Mouse (Mus musculus): Measurements from ENCODE around the gene Ubap2l. TPM values are rescaled to one million over a fixed set of nuclear protein-coding genes. Genes with fewer than 3 reads are reported as not detected.

Gene Ubap2l
- polyA plus RNA-seq, 1 experiment from 2014 or later = 75.2 TPM

DNA sequence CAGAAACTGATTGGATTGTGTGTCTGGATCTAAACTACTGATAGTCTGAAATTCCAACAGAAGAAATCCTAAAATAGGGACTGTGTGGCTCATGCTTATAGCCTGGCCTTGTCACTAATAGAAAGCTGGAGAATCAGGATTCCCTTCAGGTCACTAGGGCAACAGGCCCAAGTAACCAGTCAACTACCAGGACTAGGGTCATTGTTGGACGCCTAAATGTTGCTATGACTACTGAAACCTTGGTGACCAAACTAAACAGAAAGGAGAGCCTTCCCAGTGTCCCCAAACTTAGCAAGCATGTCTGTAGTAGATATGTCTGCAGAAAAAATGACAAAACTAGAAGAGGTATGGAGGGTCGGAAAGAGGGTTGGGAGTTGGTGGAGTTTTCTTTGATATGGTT lies 10.1 kb upstream of the Ubap2l start:
- no peak overlapping the region for H3K27ac ChIP-seq (replicated peaks)
- ATAC-seq (ENCODE audit: low FRiP score, low TSS enrichment) = no peak
- no peak overlapping the region for H3K9ac ChIP-seq (ENCODE audit: low read length)
- no peak for DNase-seq (ENCODE audit: low spot score)
- H3K4me3 ChIP-seq (ENCODE audit: low read depth, low read length) = no peak overlapping the region
- H3K27me3 ChIP-seq (ENCODE audit: control insufficient read depth, insufficient read depth, low read length) = no peaks in the 10 kb centered on the region
- H3K36me3 ChIP-seq (ENCODE audit: control insufficient read depth, insufficient read depth, low read length) = no peaks in the 10 kb centered on the region; the same call in 1 of the 2 replicates
- no peaks in the 10 kb centered on the region for H3K9me3 ChIP-seq (ENCODE audit: control insufficient read depth, low read length)
- no peaks in the 10 kb centered on the region for H3K4me1 ChIP-seq (replicated peaks; ENCODE audit: control insufficient read depth, insufficient read depth)
- WGBS = 60% methylated on average over 2 of the region's 2 CpGs
- H3K4me2 ChIP-seq (replicated peaks; ENCODE audit: low read depth) = no peak overlapping the region
- TF ChIP-seq CTCF (IDR thresholded peaks at IDR 0.05; ENCODE audit: low read depth) = no peak
- no peak for TF ChIP-seq EP300 (optimal IDR thresholded peaks at IDR 0.05)

DNA sequence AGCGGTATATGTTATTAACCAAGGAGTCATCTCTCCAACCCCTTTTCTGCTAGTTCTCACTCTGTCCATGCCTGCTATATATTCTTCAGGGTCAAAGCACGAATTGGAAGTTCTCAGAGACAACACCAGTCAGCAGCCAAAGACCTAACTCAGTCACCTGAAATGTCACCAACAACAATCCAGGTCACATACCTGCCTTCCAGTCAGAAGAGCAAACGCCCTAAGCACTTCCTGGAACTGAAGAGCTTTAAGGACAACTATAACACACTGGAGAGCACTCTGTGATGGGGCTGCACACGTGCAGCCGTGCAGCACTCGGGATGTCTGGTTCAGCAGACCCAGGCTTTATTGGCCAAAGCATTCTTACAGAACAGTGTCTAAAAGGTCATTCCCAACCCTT lies 9.1 kb upstream of the Ubap2l start:
- H3K36me3 ChIP-seq (ENCODE audit: control insufficient read depth, insufficient read depth, low read length) = peaks cover 2% of the 10 kb centered on the region; the same call in 1 of the 2 replicates
- ATAC-seq (ENCODE audit: low FRiP score, low TSS enrichment) (no peak), DNase-seq (ENCODE audit: low spot score) (no peak)
- no peak overlapping the region for H3K4me3 ChIP-seq (ENCODE audit: low read depth, low read length)
- H3K27me3 ChIP-seq (ENCODE audit: control insufficient read depth, insufficient read depth, low read length) = no peaks in the 10 kb centered on the region
- H3K9me3 ChIP-seq (ENCODE audit: control insufficient read depth, low read length) = no peaks in the 10 kb centered on the region
- H3K4me1 ChIP-seq (replicated peaks; ENCODE audit: control insufficient read depth, insufficient read depth) = no peaks in the 10 kb centered on the region
- no peak overlapping the region for H3K9ac ChIP-seq (ENCODE audit: low read length)
- no peak overlapping the region for H3K4me2 ChIP-seq (replicated peaks; ENCODE audit: low read depth)
- no peak overlapping the region for H3K27ac ChIP-seq (replicated peaks)
- WGBS = 87% methylated on average over 6 of the region's 6 CpGs
- TF ChIP-seq CTCF (IDR thresholded peaks at IDR 0.05; ENCODE audit: low read depth) = no peak
- TF ChIP-seq EP300 (optimal IDR thresholded peaks at IDR 0.05) = no peak

DNA sequence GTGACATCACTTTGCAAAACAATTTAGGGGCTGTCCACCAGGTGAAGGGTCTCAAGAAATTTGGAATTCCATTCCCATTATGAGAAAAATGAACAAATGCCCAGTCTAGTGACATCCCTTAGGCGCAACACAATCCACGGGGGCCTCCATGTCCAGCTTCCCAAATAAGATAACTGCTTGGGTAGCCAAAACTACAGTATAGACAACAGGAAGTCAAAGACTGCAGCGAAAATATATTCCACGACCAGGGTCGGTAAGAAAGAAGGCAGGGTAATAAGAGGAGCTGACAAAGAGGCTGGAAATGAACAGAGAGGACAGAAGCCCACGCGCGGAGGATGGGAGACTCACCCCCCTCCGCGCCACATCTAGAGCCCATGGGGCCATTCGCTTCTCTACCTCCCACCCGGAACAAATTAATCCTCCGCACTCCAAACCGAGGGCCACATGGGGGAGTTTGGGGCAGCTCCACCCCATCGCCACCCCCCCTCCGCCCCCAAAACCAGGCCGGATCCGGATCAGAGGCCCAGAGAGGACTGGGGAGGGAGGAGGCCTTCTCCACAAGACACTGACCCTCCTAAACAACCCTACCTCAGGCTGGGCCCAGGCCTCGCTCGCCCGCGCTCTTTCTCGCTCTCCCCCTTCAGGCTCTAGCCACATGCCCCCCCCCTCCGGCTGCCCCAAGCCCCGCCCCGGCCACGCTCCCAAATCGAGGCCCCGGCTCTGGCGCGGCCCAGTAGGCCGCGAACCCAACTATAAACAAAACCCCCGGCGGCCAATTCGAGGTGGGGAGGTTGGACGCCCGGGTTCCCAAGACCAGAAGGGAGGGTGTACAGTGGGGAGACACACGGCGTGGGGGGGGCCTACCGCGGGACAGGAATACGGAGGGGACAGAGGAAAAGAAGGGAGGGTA lies 732 bp downstream of the Ubap2l start, which contains the start of gene 4933434E20Rik:
Gene 4933434E20Rik (plus strand): TSS at position 196 of the 910 bp plus-strand sequence.
- H3K9me3 ChIP-seq (ENCODE audit: control insufficient read depth, low read length) = no peaks in the 10 kb centered on the region
- DNase-seq (ENCODE audit: low spot score) = peak; percentile 72
- H3K9ac ChIP-seq (ENCODE audit: low read length) = peak within 1 kb of the TSS; percentile 99
- 1% methylated on average over 38 of the region's 43 CpGs for WGBS
- peak; percentile 75 for ATAC-seq (ENCODE audit: low FRiP score, low TSS enrichment)
- H3K27me3 ChIP-seq (ENCODE audit: control insufficient read depth, insufficient read depth, low read length) = no peaks in the 10 kb centered on the region
- peak within 1 kb of the TSS; percentile 97 for H3K27ac ChIP-seq (replicated peaks)
- peak within 1 kb of the TSS; percentile 89 for H3K4me3 ChIP-seq (ENCODE audit: low read depth, low read length)
- peaks cover 3% of the 10 kb centered on the region; the same call in 1 of the 2 replicates for H3K36me3 ChIP-seq (ENCODE audit: control insufficient read depth, insufficient read depth, low read length)
- no peak; the same call in 1 of the 2 replicates for TF ChIP-seq CTCF (IDR thresholded peaks at IDR 0.05; ENCODE audit: low read depth)
- TF ChIP-seq EP300 (optimal IDR thresholded peaks at IDR 0.05) = no peak
- H3K4me1 ChIP-seq (replicated peaks; ENCODE audit: control insufficient read depth, insufficient read depth) = no peaks in the 10 kb centered on the region
- peak within 1 kb of the TSS; percentile 65 for H3K4me2 ChIP-seq (replicated peaks; ENCODE audit: low read depth)

GRCm38 (mm10) chr3:90049691-90050090 lies 2.7 kb downstream of the Ubap2l start:
- no peak for TF ChIP-seq EP300 (optimal IDR thresholded peaks at IDR 0.05)
- no peak for TF ChIP-seq CTCF (IDR thresholded peaks at IDR 0.05; ENCODE audit: low read depth)
- H3K27ac ChIP-seq (replicated peaks) = no peak overlapping the region
- DNase-seq (ENCODE audit: low spot score) (no peak), ATAC-seq (ENCODE audit: low FRiP score, low TSS enrichment) (no peak)
- no peaks in the 10 kb centered on the region for H3K27me3 ChIP-seq (ENCODE audit: control insufficient read depth, insufficient read depth, low read length)
- no peak overlapping the region for H3K4me3 ChIP-seq (ENCODE audit: low read depth, low read length)
- no peak overlapping the region for H3K4me2 ChIP-seq (replicated peaks; ENCODE audit: low read depth)
- no peaks in the 10 kb centered on the region for H3K9me3 ChIP-seq (ENCODE audit: control insufficient read depth, low read length)
- H3K9ac ChIP-seq (ENCODE audit: low read length) = no peak overlapping the region
- WGBS = 17% methylated on average over 3 of the region's 3 CpGs
- H3K36me3 ChIP-seq (ENCODE audit: control insufficient read depth, insufficient read depth, low read length) = 0 out of 2 replicates have a peak, but pooled peaks cover 2% of the 10 kb centered on the region
- no peaks in the 10 kb centered on the region for H3K4me1 ChIP-seq (replicated peaks; ENCODE audit: control insufficient read depth, insufficient read depth)

GRCm38 (mm10) chr3:90036263-90036662 lies 16.2 kb downstream of the Ubap2l start:
- Histone ChIP-seq H3K4me2 (replicated peaks; ENCODE audit: low read depth) (no peak overlapping the region), H3K27ac (replicated peaks) (no peak overlapping the region), H3K4me3 (ENCODE audit: low read depth, low read length) (no peak overlapping the region), H3K36me3 (ENCODE audit: control insufficient read depth, insufficient read depth, low read length) (peaks cover 23% of the 10 kb centered on the region; the same call in 1 of the 2 replicates), H3K27me3 (ENCODE audit: control insufficient read depth, insufficient read depth, low read length) (no peaks in the 10 kb centered on the region), H3K4me1 (replicated peaks; ENCODE audit: control insufficient read depth, insufficient read depth) (no peaks in the 10 kb centered on the region), H3K9ac (ENCODE audit: low read length) (no peak overlapping the region), H3K9me3 (ENCODE audit: control insufficient read depth, low read length) (no peaks in the 10 kb centered on the region)
- TF ChIP-seq CTCF (IDR thresholded peaks at IDR 0.05; ENCODE audit: low read depth) = no peak
- TF ChIP-seq EP300 (optimal IDR thresholded peaks at IDR 0.05) = no peak
- ATAC-seq (ENCODE audit: low FRiP score, low TSS enrichment) (no peak), DNase-seq (ENCODE audit: low spot score) (no peak)
- 97% methylated on average over 1 of the region's 1 CpGs for WGBS

DNA sequence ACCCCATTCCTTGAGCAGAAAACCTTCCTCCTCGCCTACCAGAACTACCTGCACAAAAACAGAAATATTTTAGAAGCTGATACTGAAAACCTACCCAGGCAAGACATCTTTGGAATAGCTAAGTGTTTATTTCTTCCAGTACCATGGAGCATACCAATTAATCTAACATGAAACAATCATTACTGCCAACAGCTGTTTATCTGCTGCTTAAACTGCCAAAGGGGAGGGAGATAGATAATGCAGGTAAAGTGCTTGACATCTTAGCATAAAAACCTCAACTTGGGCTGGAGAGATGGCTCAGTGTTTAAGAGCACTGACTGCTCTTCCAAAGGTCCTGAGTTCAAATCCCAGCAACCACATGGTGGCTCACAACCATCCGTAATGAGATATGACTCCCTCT lies 17.8 kb downstream of the Ubap2l start:
- TF ChIP-seq EP300 (optimal IDR thresholded peaks at IDR 0.05) (no peak), CTCF (IDR thresholded peaks at IDR 0.05; ENCODE audit: low read depth) (no peak)
- H3K9ac ChIP-seq (ENCODE audit: low read length) = no peak overlapping the region
- no peak overlapping the region for H3K4me2 ChIP-seq (replicated peaks; ENCODE audit: low read depth)
- no peak overlapping the region for H3K4me3 ChIP-seq (ENCODE audit: low read depth, low read length)
- no peaks in the 10 kb centered on the region for H3K27me3 ChIP-seq (ENCODE audit: control insufficient read depth, insufficient read depth, low read length)
- no peaks in the 10 kb centered on the region for H3K9me3 ChIP-seq (ENCODE audit: control insufficient read depth, low read length)
- peaks cover 25% of the 10 kb centered on the region; the same call in 1 of the 2 replicates for H3K36me3 ChIP-seq (ENCODE audit: control insufficient read depth, insufficient read depth, low read length)
- no peak for ATAC-seq (ENCODE audit: low FRiP score, low TSS enrichment)
- no peak for DNase-seq (ENCODE audit: low spot score)
- no peak overlapping the region for H3K27ac ChIP-seq (replicated peaks)
- WGBS = 93% methylated on average over 2 of the region's 2 CpGs
- no peaks in the 10 kb centered on the region for H3K4me1 ChIP-seq (replicated peaks; ENCODE audit: control insufficient read depth, insufficient read depth)

Data from stomach, postnatal 0 days (tissue).